Mouse (Mus musculus): ENCODE measurements around the gene Itgae. TPM values are rescaled to one million over a fixed set of nuclear protein-coding genes. Genes with fewer than 3 reads are reported as not detected.
"Not testable (repeated sequence)": the region's sequence is repeated elsewhere in the genome, so short reads cannot be mapped to it uniquely, and the experiment has no call there.

The Itgae gene
- polyA plus RNA-seq, 3 experiments from 2014 or later = 30.7 to 110 (median 101) TPM

- ATAC-seq = peak; percentile 71
Measured at GRCm38 (mm10) chr11:73094231-73094995, 4.0 kb downstream of the Itgae start.

- ATAC-seq = no peak
Measured at GRCm38 (mm10) chr11:73098860-73099259, 8.5 kb downstream of the Itgae start.

GRCm38 (mm10) chr11:73099976-73100750, 9.8 kb downstream of the Itgae start:
- ATAC-seq = no peak

- peak; percentile 42 for ATAC-seq
Measured at GRCm38 (mm10) chr11:73101308-73101707, 10.9 kb downstream of the Itgae start.

- peak; percentile 33 for ATAC-seq
Measured at GRCm38 (mm10) chr11:73105246-73105645, 14.9 kb downstream of the Itgae start.

- not testable (repeated sequence) for ATAC-seq
Measured at GRCm38 (mm10) chr11:73107358-73107757, 17.0 kb downstream of the Itgae start.

- ATAC-seq = peak; percentile 90
Measured at GRCm38 (mm10) chr11:73108195-73108897, 18.0 kb downstream of the Itgae start.

- ATAC-seq = no peak
Measured at GRCm38 (mm10) chr11:73108898-73109625, 18.7 kb downstream of the Itgae start.

- ATAC-seq = no peak
Measured at GRCm38 (mm10) chr11:73109941-73110340, 19.6 kb downstream of the Itgae start.

- ATAC-seq = no peak
Measured at GRCm38 (mm10) chr11:73111414-73111813, 21.0 kb downstream of the Itgae start.

GRCm38 (mm10) chr11:73126495-73126894, 36.1 kb downstream of the Itgae start:
- no peak for ATAC-seq

GRCm38 (mm10) chr11:73131020-73131419, 40.6 kb downstream of the Itgae start:
- ATAC-seq = peak; percentile 92

- no peak for ATAC-seq
Measured at GRCm38 (mm10) chr11:73132999-73133398, 42.6 kb downstream of the Itgae start.

- no peak for ATAC-seq
Measured at GRCm38 (mm10) chr11:73134222-73134621, 43.8 kb downstream of the Itgae start.

- ATAC-seq = no peak
Measured at GRCm38 (mm10) chr11:73136587-73136986, 46.2 kb downstream of the Itgae start.

- peak; percentile 13 for ATAC-seq
Measured at GRCm38 (mm10) chr11:73137116-73137515, 46.7 kb downstream of the Itgae start.

- ATAC-seq = peak; percentile 94
Measured at GRCm38 (mm10) chr11:73137591-73138501, 47.5 kb downstream of the Itgae start, which contains the start of gene Haspin. Gene Haspin, minus strand, starts transcription at chr11:73138294.

GRCm38 (mm10) chr11:73144261-73144681, 53.9 kb downstream of the Itgae start:
- no peak for ATAC-seq

- ATAC-seq = no peak
Measured at GRCm38 (mm10) chr11:73146026-73146974, 55.9 kb downstream of the Itgae start.

GRCm38 (mm10) chr11:73146975-73147365, 56.6 kb downstream of the Itgae start:
- no peak for ATAC-seq

Data from inflammation-experienced regulatory T-cells, adult 6 months (primary cell).